Mouse (Mus musculus) gastrocnemius, adult 18-20 months (tissue): ENCODE results near the gene Dntt. TPM values are rescaled to one million over a fixed set of nuclear protein-coding genes. Genes with fewer than 3 reads are reported as not detected.

Source experiments
- DNase-seq: peaks from one replicate; pipeline ENCODE4 v3.0.0; 2021; ENCODE audit warnings: low spot score
- long read RNA-seq, 2 experiments: library from polyadenylated mRNA; stranded (forward); transcript quantifications; one replicate each; pipeline ENCODE4 v2.0.0; 2021
- total RNA-seq, 2 experiments: library from RNA; stranded (reverse); gene quantifications; 2 replicates each; pipeline ENCODE4 v1.2.3; 2021

The Dntt gene
- not detected for total RNA-seq
- long read RNA-seq, experiment 1, result 0 reads
- long read RNA-seq, experiment 2, result 0 reads

GRCm38 (mm10) chr19:41029219-41029618 lies at the start of gene Dntt:
TSS of gene Dntt (plus strand) at chr19:41029275.
- DNase-seq, result no peak

DNA sequence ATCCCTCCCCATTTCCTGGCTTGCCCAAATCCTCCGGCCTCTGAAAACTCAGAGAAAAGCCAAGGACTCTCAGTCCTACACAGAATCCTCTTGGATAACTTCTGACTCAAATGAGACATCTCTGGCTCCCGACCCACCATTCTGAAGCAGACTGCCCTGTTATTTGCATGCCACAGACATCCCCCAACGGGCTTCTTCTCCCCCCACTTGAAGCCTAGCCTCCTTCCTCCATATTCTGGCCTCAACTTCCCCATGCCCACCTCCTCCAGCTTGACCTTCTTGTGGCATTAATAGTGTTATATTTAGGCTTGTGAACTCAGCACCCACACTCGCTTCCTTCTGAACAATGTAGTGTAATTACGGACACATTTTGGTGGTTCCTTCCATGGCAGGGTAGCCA lies 48.4 kb upstream of the Dntt start:
- no peak for DNase-seq

GRCm38 (mm10) chr19:40984536-40984935 lies 44.5 kb upstream of the Dntt start:
- DNase-seq, result no peak

DNA sequence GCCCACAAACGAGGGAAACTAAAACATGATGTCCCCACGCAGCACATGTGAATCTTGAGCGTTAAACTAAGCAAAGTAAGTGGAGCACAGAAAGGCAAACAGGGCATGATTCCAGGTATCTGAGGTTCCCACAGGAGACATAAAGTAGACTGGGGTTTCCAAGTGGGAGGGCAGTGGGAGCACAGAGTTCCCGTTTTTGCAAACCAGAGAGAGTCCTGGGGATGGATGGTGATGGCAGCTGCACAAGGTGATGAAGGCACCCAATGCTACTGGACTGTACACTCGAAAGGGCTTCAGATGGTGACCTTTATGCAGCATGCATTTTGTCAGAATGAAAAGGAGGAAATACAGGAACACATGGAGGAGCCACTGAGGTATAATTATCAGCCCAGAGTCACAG lies 40.2 kb upstream of the Dntt start:
- DNase-seq, result no peak

GRCm38 (mm10) chr19:40989961-40990600 lies 39.0 kb upstream of the Dntt start:
- DNase-seq, result no peak

DNA sequence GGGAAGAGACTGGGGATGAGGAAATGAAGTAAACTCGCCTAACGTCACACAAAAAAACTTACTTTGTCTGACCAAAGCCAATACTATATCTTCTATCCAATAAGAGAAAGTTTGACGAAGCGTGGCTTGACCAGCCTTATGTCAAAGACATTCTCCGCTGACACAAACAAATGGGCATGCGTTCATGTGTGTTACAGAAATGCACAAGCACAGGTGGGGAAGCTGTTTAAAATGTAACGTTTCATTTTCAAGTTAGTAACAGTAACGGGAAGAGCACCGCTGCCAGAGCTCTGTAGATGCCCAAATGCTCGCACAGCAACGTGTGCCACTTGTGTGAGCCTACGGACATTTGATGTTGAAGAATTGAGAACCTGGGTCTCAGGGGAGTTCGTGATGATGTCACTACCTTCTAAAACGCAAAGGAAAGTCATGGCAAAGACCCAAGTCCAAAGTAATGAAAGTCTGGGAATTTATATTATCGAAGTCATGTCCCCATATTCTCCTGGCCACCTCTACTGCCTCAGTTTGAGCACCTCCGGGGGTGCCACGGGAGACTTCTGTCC lies 38.2 kb upstream of the Dntt start:
- no peak for DNase-seq

DNA sequence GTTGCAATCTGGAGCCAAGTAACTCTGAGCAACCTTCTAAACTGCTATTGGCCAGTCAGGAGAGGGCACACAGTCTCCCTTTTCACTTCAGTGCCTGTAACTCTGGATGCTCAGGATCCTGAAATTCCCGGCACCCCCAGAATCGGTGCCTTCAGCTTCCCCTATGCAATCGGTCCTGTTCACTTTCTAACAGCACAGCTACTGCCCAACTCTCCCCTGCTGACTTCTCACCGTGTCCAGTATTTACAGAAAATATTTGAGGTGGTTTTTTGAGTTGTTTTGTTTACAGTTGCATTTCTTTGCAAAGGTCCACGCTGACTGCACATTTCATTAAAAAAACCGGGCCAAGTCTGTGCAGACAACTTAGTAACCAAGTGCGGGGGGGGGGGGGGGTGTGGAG lies 37.4 kb upstream of the Dntt start:
- DNase-seq, result no peak

- DNase-seq, result no peak
Observed at GRCm38 (mm10) chr19:40992096-40992495, 37.0 kb upstream of the Dntt start.

DNA sequence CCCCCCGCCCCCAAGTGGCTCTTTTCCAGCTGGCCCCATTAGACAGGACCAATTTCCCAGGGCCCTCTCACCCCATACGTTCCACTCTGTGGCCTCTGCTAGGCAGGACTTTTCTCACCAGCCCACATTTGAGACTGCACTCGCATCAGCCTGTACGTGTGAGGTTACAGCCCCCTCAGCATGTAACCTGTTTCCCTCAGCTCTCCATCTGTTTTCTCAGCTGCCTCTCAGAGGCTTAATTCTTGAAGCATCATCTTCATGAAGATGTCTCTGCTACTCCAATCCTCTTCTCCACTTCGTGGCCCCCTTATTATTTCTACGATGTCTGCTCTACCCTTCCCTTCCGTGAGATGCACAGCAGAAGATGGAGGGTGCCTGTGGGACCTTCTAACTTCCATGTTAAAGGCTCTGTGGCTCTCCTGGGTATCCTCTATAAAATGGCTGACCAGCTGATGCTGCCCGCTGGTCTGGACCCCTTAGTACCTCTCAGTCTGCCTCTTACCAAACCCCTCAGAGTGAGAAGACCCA lies 36.5 kb upstream of the Dntt start:
- DNase-seq, result no peak

DNA sequence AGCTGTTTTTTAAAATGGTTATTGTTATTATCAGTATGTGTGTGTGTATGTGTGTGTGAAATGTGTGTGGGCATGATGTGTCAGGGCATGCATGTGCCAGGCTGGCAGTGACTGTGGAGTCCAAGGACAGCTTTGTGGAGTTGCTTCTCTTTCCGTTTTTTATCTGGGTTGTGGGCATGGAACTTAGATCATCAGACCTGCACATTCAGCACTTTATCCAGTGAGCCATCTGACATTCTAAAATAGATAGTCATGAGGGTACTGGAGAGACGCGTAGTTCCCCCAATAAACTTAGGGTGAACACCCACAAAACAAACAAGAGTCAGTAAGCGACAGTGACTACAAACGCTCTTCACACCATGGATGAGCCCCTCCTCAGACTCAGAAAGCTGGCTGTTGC lies 35.7 kb upstream of the Dntt start:
- no peak for DNase-seq

DNA sequence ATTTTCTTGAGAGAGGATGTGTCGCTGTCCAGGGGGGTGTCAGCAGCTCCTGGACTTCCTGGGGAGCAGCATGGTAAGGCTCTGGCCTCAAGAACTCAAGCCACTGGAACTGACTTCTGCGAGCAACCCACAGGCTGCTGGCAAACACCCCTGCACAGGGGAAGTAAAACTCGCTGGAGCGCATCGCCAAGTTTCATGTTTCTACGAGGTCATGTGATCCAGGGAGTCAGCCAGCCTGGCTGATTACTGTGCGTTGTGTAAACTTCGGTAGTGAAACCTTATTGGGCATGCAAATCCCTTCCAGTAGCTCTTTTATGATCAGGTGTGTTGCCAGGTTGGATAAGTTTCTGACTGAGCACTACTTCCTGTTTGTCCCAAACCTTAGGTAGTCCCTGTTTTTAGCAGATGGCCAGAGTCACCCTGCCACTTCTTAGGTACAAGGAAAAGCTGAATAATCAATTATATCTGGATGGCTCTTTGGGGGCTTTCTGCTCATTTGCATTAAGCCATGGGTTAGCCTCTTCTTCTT lies 35.0 kb upstream of the Dntt start, which contains the start of gene Blnk:
Gene Blnk (minus strand): TSS at position 479 of the 529 bp plus-strand sequence.
- peak; percentile 71 for DNase-seq

GRCm38 (mm10) chr19:40994911-40995310 lies 34.2 kb upstream of the Dntt start:
- no peak for DNase-seq

- no peak for DNase-seq
Observed at GRCm38 (mm10) chr19:40995449-40996401, 33.4 kb upstream of the Dntt start.

DNA sequence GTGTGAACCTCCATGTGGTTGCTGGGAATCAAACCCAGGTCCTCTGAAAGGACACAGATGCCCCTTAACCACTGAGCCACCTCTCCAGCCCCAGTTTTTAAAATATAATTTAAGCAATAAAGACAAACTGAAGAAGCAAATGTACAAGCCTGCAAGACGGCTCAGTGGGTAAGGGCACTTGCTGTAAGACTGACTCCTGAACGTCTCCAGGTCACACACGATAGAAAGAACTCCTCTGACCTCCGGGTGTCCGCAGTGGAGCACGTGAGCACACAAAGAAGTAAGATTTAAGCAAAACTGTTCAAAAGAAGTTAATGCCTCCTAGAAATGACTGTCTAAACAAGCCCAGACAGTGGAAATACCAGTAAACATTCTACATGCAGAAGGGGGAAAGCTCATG lies 32.4 kb upstream of the Dntt start:
- no peak for DNase-seq

DNA sequence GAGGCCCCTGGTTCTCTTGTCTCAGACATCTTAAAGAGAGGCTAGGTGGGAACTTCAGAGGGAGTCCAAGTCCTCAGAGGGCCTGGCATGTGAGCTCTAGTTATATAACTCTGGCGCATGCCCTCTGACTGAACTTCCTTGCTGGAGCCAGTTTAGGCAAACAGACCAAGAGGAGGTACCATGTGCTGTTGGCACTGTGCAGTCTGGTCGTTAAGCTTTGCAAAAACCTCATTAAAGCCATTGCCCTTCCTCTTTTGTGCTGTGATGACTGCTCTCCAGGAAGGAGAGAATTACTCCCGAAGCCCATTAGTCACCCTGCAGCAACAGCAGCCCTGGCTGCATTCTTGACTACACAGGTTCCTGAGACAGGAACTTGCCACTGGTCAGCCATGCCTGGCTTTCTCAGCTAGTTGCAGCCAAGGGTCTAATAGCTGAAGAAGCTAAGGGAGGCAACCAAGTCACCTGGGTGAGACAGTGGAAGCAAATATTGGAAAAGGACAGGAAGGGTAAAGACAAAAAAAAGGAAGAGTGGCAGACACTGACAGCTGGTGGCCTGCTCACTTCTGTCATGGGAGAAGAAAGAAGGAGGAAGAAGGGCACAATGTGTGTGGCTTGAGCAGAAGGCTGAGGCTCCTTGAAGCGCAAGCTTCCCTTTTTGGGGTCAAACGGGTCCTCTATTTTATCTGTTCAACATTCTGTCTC lies 30.5 kb upstream of the Dntt start:
- DNase-seq, result no peak

- no peak for DNase-seq
Observed at GRCm38 (mm10) chr19:40999569-40999968, 29.5 kb upstream of the Dntt start.

- DNase-seq, result no peak
Observed at GRCm38 (mm10) chr19:41003694-41004315, 25.3 kb upstream of the Dntt start.

DNA sequence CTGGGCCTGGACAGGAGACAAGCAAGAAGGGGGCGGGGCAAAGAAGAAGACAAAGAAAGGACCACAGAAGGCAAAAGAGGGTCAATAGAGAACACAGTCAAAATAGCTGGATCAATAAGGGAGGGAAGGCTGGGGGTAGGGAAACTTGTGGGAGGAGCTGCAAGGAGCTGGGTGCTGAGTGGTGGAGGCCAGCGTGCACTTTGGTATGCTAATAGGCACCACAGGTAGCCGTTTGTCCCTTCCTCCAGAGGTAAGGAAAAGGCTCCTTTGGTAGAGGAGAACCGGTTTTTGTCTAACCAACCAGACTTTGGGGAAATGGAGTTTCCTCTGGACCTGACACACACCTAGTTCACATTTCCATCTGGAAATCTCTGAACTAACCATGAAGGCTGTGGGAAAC lies 22.5 kb upstream of the Dntt start:
- no peak for DNase-seq

GRCm38 (mm10) chr19:41007326-41007725 lies 21.7 kb upstream of the Dntt start:
- DNase-seq, result peak; percentile 38

GRCm38 (mm10) chr19:41007733-41008132 lies 21.3 kb upstream of the Dntt start:
- no peak for DNase-seq
